Mouse (Mus musculus) ovary, postnatal 10 days (tissue): ENCODE measurements around the gene Rc3h2.

Experiments used
- DNase-seq: peaks from one replicate; pipeline ENCODE4 v3.0.0; 2022; ENCODE audit warnings: low spot score

Gene Rc3h2

DNA sequence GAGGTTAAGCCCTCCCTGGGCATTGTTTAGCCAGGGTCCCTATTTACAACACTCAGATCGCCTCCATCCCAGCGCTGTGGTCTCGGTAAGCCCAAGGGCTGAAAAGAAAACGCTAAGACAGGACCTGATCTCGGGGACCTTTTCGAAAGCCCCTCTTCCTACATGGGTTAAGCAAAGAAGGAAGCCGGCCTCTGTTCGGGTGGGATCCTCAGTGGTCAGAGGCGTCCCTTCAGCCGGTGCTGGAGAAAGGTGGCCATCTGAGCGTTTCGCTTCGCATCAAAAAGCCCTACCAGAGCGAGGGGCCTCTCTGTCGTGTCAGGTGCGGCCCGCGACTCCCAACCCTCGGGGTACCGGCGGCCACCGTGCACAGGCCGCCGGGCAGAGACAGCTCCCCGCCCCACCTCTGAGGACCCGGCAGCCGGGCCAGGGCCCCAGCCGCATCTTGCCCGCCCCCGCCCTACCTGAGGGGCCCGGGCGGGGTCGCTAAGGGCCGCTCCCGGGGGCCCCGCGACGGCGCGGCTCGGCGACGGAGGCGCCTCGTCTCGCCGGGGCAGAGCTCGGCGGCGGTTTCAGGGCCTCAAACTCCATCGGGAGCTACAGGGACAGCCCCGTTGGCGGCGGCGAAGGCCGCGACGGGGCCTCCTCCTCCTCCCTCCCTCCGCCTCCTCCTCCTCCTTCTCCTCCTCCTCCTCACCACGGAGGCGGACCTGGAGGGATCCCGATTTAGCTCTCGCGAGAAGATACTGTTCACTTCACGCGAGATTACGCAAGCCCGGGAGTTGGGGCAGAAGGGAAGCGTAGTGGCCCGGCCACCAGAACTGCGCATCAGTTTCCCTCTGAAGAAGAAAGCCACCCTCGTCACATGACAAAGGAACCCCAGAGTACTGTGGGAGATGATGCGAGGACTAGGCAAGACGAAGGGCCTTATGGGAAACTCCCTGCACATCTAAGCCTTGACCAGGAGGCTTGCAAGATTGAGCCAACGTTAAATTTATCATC, at the start of gene Rc3h2:
Gene Rc3h2 (minus strand): TSS at position 598 of the 999 bp plus-strand sequence.
- DNase-seq, result peak; percentile 84

DNA sequence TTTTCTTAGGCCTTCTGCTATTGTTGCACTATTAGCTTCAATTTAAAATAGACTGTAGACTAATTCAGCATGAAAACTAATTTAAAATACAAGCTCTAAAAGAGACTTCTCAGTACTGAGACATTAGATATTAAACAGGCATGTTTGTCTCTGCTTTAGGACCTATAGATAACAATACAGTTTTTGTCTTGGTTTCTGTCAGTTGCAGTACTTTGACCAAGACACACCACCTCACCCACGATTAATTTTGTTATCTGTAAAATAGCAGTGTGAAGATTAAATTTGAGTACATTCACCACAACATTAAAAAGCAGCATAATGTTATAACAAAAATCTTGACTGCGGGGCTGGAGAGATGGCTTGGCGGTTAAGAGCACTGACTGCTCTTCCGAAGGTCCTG, 43.6 kb upstream of the Rc3h2 start:
- no peak for DNase-seq

DNA sequence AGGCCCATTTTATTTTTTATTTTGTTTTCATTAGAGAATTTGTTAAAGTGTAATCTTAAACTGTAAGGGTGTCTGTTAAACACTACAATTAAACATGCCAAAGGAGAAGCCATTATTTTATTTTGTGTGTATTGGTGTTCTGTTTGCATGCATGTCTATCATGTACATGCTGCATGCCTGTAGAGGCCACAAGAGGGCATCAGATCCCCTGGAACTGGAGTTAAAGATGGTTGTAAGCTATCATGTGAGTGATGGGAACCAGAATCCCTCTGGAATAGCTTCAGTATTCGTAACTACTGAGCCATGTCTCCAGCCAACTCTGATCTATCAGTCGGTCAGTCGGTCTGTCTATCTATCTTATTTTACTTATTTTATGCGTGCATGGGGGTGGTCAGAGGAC, 38.0 kb upstream of the Rc3h2 start:
- DNase-seq, result no peak

DNA sequence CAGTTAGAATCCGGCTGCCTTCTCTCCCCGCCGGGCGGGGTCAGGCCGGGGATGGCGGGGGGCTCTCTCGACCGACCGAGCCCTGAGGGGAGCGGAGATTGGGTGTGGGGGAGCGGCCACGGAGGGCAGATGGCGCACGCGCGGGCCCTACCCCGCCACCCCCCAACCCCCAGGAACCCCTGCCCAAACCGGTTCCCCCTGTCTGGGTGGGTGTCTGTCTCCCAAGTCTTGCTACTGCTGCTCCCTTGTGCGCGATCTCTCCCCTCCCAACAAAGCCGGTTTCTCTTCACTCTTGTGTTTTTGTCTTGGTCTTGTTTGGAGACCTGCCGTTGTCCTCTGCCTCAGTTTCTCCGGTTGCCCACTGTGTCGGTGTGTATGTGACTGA, 29.7 kb upstream of the Rc3h2 start:
- no peak for DNase-seq

DNA sequence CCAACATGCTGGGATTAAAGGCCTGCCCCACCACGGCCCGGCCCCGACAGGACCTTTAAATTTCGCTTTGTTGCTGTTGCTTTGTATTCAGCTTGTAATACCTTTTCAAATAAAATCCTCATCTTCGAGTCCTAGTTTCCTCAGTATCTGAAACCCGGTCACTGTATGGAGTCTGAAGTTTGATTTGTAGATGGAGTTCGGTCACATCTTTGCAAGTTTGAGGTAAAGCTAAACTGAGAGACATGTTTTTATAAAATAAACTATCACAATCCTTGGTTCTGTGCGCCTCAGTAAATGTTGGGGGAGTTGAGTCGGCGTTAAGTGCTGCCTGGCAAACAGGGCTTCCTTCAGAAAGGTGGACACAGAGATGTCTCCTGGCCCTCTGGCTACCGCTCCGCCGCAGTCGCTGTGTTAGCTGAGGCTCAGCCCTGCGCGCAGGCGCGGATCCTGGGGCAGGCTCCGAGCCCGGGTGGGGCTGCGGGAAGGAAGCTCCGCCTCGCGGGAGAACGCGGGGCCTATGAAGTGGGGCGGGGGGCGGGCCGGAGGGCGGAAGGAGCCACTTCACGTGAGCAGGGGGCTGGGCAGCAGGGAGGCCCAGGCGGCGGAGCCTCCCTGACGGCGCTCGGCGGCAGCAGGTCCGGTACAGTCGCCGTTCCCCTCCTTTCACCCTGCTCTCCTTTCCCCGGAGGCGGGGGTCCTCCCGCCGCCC, 29.1 kb upstream of the Rc3h2 start:
- DNase-seq, result peak; percentile 79

DNA sequence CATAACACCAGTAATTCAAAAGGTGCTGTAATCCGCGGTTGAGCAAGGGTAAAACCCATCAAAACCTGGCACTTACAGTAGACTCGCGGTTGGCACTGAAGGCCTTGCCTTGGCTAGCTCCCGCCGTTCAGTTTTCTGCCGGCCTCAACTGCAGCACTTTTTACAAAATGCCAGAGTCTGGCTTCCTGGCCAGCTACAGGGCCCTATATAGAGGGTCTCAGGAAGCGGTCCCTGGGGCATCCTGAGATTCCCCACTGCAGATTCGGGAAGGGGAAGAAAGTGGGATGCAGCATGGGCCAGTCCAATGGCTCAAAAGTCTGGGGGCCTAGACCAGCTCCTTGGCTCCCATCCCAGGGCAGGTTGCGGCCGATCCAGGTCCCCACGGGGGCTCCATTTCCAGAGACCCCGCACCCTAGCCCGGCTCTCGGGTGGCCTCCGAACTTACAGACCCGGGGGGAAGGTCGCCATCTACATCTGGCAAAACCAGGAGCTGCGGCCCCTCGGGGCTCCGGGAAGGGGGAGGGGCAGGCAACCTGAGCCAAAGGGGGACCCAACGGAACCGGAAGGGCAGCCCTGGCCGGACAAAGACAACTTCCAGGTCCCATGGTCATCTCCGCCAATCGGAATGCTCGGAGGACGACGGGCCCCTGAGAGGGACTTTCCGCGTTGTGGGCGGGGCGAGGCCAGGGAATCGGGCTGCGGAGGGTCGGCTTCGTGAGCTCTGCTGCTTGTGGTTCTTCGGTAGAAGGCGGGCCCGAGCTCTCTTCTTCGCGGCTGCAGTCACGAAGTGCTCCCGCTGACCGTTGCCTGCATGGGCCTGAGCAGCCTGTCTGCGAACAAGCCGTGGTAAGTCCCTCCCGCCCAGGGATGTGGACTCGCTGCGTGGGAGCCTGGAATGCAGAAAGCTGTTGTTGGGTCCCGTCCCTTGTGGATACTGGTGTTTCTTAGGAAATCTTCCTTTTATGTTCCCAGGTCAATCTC, 20.2 kb upstream of the Rc3h2 start, which contains the start of the genes Zbtb26, Zbtb6 and Rabgap1:
Gene Zbtb26 (minus strand): TSS at position 525 of the 981 bp plus-strand sequence.
Gene Zbtb6 (minus strand): TSS at position 561 of the 981 bp plus-strand sequence.
Gene Rabgap1 (plus strand): TSS at position 669 of the 981 bp plus-strand sequence.
- DNase-seq, result peak; percentile 93

DNA sequence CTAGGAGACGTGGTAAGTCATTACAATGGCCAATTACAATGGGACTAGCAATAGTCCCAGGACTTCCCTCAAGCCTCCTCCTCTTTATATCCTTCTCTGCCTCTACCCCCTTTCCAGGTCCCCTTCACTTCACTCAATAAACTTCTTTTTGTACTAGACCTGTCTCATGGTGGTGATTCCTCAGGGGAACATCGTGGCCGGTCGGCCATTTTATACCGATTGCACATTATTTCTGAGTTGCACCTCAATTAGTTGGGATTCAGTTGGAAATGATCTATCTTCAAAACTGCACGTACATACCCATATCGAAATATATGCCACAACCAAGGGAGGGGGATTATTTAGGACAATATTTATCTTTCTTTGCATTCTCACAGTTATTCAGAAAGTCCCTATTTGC, 8.9 kb upstream of the Rc3h2 start:
- no peak for DNase-seq

DNA sequence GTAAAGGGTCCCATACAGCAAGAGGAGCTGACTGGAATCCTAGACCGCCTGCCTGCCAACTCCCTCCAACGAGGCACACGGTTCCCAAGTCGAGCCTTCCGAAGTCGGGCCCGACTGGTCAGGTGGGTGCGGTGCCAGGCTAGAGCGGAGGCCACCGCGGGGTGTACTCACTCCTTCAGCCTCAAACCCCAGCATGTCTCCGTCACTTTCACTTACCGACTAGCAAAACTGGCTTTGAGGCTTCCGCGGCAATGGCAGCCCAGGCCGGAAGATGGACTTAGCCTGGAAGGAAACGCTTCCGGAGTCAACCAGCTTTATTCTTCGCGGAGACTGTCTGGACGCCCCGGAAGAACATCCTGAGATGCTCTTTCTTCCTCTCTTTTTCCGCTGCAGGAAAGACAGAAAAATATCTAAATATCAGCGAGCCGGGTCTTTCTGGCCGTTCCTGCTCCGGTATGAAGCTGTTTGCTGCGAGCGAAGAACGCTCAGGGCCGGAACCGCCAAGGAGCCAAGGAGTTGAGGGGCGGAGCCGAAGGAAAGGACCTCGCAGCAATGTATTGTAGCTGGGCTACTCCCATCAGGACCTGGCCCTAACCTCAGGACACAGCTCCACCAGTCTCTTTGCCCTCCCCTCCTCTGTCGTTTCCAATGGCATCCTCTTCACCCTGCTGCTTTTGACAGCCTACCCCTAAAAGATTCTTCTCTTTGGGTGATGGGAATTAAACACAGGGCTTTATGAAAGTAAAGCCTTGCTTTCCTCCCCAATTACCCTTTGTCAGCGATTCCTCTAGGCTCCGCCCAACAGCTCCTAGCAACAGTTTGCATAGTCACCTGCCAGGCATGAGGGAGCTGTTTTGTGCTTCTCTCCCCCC, 8.1 kb upstream of the Rc3h2 start:
- DNase-seq, result peak; percentile 36

DNA sequence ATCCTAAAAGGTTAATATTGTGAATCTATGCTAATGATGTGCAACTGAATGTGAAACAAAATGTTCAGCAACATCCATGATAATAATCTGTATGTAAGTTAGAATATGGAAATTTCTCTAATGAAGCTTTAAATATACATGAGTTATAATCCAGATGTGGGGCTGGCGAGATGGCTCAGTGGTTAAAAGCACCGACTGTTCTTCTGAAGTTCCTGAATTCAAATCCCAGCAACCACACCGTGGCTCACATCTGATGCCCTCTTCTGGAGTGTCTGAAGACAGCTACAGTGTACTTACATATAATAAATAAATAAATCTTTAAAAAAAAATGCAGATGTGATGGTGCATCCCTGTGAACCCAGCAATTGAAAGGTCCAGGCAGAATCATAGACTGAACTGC, 968 bp upstream of the Rc3h2 start:
- no peak for DNase-seq

DNA sequence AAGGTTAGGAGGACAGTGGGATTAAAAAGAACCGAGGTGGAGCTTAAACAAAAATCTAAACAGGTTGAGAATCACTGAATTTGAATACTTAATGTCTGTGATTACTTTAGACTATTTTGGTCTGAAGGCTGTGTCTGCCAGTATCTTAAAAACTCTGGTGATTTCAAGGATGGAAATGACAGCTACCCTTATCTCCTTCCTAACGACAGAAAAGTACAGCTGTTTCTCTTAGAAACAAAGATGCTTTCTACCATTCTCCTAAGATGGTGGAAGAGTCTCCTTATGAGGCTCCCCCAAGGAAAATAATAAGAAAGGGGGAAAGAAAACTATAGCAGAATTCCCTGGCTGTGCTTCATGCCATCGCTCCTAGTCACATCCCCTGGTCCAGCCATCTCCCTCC, 800 bp downstream of the Rc3h2 start:
- no peak for DNase-seq

DNA sequence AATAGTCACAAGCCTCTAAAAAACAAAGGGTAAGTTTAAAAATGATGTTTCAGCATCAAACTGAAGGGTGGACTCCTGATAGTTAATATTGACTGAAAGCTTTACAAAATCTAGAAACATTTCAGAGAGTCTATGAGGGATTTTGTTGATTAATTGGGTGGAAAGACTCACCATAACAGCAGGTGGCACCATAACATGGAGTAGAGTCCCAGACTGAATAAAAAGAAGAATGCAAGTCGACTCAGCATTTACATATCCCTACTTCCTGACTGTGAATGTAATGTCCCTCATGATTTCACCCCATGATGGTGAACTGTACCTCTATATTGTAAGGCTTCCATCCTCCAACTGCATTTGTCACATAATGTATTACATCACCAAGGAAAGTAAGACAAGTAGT, 27.2 kb downstream of the Rc3h2 start:
- DNase-seq, result no peak

DNA sequence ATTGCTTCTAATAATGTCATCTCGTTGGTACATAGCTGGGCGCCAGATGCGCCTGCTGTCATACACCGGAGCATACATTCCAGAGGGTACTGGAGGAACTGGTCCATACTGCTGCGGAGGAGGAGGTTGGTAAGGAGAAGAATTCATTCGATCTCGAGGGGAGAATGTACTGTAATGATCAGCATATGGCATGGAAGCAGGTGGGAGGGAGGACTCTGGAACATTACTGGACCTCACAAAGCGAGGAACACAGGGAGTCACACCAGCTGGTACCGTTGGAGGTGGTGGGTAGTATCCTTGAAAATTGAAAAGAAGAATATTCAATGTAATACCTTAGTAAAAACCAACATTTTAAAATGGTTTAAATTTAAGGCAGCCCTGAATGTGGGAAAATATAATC, 39.8 kb downstream of the Rc3h2 start:
- no peak for DNase-seq

DNA sequence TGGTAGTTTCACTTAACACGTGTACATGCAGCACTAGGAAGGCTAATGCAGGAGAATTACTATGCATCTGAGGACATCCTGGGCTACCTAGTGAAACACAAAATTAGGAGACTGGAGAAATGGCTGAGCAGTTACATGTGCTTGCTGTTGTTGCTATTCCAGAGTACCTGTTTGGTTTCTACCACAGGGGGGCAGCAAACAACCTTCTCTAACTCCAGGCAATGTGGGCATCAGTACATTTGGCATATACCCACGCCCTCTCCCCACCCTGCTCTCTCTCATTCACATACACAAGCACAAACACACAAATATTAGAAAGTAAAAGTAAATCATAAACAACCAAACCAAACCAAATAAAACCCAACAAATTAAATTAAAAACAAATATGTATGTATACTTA, 42.5 kb downstream of the Rc3h2 start:
- no peak for DNase-seq

DNA sequence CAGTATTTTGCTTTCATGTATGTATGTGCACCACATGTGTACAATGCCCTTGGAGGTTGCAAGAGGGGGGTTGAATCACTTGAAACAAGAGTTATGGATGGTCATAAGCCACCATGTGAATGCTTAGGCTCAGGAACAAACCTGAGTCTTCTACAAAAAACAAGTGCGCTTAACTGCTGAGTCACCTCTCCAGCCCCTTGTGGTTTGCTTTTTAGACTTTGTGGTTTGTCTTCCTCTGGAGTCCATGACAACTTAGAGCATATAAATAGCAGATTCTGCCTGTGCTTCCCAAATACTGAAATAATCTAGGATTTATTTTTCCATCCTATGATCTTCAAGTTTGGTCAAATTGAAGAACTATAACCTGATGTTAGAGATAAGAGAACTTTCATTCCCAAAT, 46.7 kb downstream of the Rc3h2 start:
- DNase-seq, result no peak

DNA sequence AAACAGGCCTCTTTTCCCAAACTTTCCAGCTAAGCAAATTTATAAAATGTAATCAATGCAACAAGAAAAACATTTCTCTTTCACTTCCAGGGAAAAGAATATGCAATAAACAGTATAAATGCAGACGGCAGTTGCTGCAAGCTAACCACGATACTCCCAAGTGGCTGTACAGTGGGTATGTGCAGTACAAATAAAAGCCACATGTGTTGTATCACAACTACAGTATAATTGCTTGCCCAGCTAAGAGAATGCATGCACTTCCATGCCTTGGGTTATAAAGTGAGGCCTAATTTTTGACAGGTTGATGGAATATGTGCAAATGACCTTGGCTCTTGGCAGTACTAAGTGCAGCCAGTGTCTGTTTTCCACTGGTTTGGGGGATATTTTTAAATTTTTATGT, 52.1 kb downstream of the Rc3h2 start:
- DNase-seq, result no peak

DNA sequence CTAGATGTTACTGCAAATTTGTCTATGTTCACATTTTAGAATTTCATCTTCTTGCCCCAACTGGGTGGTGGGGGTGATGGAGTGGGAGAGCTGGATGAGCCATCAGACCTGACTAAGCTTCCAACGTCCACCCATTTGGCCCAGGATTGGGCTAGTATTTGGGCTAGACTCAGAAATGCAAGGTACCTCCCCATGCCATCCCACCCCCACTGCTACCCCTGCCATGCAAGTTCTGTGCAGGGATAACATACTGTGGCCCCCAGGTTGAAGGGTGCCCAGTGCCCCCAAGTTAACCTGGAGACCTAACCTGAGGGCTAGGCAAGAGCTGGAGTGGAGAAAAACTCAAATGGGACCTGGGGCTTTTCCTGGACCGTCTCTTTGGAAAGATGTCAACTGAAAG, 62.8 kb downstream of the Rc3h2 start:
- DNase-seq, result no peak

DNA sequence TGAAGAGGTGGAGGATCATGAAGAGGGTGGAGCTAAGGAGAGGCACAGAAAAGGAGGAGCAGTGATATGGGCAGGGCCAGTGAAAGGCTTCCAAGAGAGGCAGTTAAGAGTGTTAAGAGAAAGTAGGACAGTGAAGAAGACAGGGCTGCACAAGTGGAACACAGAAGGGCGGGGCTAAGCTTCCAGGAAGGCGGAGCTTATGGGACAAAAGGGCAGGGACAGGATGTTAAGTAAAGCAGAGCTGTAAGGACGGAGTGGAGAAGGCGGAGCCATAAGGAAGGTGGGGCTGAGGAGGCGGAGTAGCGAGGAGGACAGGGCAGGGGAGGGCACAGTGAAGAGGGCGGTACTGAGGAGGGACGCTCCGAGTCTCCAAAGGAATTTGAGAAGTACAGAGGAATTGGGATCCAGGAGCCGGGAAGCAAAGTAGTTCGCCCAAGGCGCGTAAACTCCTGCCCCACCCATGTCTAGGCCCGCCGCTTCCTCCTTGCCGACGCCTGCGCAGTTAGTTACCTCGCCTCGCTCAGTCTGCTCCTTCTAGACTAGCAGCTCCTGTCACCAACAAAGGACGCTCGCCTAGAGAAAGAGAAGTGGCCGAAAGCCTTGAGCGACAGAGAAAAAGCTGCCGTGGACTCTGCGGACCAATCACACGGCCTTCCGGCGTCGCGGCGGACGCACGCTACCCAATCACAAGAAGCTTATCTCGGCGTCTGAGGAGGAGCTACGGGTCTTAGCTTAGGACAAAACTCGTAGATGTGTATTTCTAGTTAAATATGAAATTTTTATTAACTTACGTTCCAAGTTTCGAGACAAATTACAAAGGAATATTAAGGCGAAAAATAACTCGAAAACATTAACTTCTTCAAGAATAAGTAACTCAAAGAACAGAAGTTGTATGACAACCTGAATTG, 63.8 kb downstream of the Rc3h2 start, which contains the start of gene Pdcl:
Gene Pdcl (minus strand): TSS at position 700 of the 908 bp plus-strand sequence.
- peak; percentile 76 for DNase-seq

DNA sequence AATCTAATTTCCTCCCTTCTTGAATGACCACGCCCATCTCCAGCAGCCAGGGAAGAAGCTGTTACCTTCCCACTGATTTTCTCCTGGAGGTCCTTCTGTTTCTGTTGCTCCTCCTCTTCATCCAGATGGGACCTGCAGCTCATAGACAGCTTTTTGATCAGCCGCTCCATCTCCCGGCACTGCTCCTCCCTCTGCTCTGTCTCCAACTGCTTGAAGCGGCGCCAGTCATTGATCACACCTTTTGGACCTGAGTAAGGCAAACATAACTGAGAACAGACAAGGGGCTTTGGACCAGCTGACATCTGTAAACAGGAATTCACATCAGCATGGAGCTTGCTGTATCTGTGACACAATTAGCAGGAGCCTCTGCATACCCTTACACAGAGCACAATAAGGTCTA, 67.1 kb downstream of the Rc3h2 start:
- DNase-seq, result no peak

DNA sequence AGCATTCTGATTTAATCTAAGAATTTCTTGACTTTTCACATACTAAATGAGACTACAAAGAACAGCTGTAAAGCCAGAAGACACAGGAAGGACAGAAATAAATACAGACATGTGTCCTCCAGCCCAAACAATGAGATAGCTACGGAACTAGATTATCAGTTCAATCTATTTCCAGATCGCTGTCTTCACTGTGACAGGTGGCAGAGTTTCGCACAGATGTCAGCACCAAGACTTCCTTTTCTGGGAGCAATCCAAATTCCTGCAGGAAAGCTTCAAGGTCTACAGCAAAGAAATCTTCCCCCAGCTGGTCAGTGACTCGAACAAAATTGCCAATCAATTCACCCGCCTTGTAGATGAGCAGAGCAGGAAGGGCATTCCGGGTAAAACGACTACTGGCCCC, 71.0 kb downstream of the Rc3h2 start:
- no peak for DNase-seq
